Mouse (Mus musculus) layer of hippocampus, postnatal 36 days (tissue): ENCODE results near the gene Rsph3a. TPM values are rescaled to one million over a fixed set of nuclear protein-coding genes. Genes with fewer than 3 reads are reported as not detected.
"Not testable (repeated sequence)": the region's sequence is repeated elsewhere in the genome, so short reads cannot be mapped to it uniquely, and the experiment has no call there.

Source experiments
- DNase-seq, 2 experiments: peaks; one replicate each; pipeline ENCODE4 v3.0.0; 2022
- total RNA-seq, 2 experiments: library from RNA; stranded (reverse); gene quantifications; 2 replicates each; pipeline ENCODE4 v1.2.3; 2021

The Rsph3a gene
- total RNA-seq, 2 experiments from 2014 or later: 33.3 to 47.6 TPM

GRCm38 (mm10) chr17:7929279-7929678, 16.1 kb upstream of the Rsph3a start:
- DNase-seq: no peak

GRCm38 (mm10) chr17:7931096-7931990, 14.1 kb upstream of the Rsph3a start:
- DNase-seq: no peak

- not testable (repeated sequence) for DNase-seq
Observed at GRCm38 (mm10) chr17:7932121-7932520, 13.3 kb upstream of the Rsph3a start.

- DNase-seq: no peak
Observed at GRCm38 (mm10) chr17:7939640-7940039, 5.8 kb upstream of the Rsph3a start.

GRCm38 (mm10) chr17:7946053-7946627, 726 bp downstream of the Rsph3a start:
- DNase-seq: not testable (repeated sequence)

- not testable (repeated sequence) for DNase-seq
Observed at GRCm38 (mm10) chr17:7951333-7951732, 5.9 kb downstream of the Rsph3a start.

GRCm38 (mm10) chr17:7957242-7957641, 11.8 kb downstream of the Rsph3a start:
- not testable (repeated sequence) for DNase-seq

GRCm38 (mm10) chr17:7963333-7963732, 17.9 kb downstream of the Rsph3a start:
- DNase-seq: not testable (repeated sequence)

- not testable (repeated sequence) for DNase-seq
Observed at GRCm38 (mm10) chr17:7964398-7964797, 19.0 kb downstream of the Rsph3a start.

- DNase-seq: not testable (repeated sequence)
Observed at GRCm38 (mm10) chr17:7968490-7968889, 23.1 kb downstream of the Rsph3a start.

- not testable (repeated sequence) for DNase-seq
Observed at GRCm38 (mm10) chr17:7969782-7970181, 24.4 kb downstream of the Rsph3a start.

- DNase-seq: not testable (repeated sequence)
Observed at GRCm38 (mm10) chr17:7983484-7983883, 38.1 kb downstream of the Rsph3a start.

GRCm38 (mm10) chr17:7985597-7985996, 40.2 kb downstream of the Rsph3a start:
- not testable (repeated sequence) for DNase-seq

GRCm38 (mm10) chr17:7987038-7987437, 41.6 kb downstream of the Rsph3a start:
- not testable (repeated sequence) for DNase-seq

- DNase-seq: not testable (repeated sequence)
Observed at GRCm38 (mm10) chr17:8003248-8003647, 57.8 kb downstream of the Rsph3a start.

- DNase-seq: not testable (repeated sequence)
Observed at GRCm38 (mm10) chr17:8006771-8007170, 61.4 kb downstream of the Rsph3a start.

GRCm38 (mm10) chr17:8009565-8009964, 64.2 kb downstream of the Rsph3a start:
- not testable (repeated sequence) for DNase-seq

- DNase-seq: not testable (repeated sequence)
Observed at GRCm38 (mm10) chr17:8013974-8014373, 68.6 kb downstream of the Rsph3a start.

GRCm38 (mm10) chr17:8022675-8023074, 77.3 kb downstream of the Rsph3a start:
- DNase-seq: not testable (repeated sequence)

- not testable (repeated sequence) for DNase-seq
Observed at GRCm38 (mm10) chr17:8027475-8028168, 82.2 kb downstream of the Rsph3a start.
